Mouse (Mus musculus): Measurements from ENCODE around the gene Rab4b. TPM values are rescaled to one million over a fixed set of nuclear protein-coding genes. Genes with fewer than 3 reads are reported as not detected.

The Rab4b gene
- total RNA-seq, 1 experiment from 2014 or later: 66.0 TPM

DNA sequence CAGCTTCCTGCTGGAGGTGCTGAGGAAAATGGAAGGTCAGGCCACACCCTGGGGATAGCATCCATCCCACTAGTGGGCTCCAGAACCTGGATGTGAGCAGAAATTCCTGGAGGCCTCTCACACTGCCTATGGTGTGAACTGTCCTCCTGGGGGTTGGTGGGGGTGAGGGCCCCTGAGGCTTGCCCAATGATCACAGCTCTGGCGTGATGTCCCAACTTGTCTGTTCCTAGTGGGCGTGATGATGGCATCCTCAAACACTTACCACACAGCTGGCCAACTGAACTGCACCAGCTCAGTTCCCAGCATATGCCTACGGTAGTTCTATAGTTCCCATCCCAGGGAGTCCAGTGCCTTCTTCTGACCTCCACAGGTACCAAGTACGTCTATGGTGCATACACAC is 53.7 kb downstream of the Rab4b start:
- no peak for ATAC-seq (ENCODE audit: extremely low read depth, insufficient number of reproducible peaks, low FRiP score, poor library complexity, severe bottlenecking)

- ATAC-seq (ENCODE audit: extremely low read depth, insufficient number of reproducible peaks, low FRiP score, poor library complexity, severe bottlenecking): no peak
These were observed 54.3 kb downstream of the Rab4b start for GRCm38 (mm10) chr7:27124305-27124832.

- no peak for ATAC-seq (ENCODE audit: extremely low read depth, insufficient number of reproducible peaks, low FRiP score, poor library complexity, severe bottlenecking)
These were observed 59.0 kb downstream of the Rab4b start, which contains the start of gene Cyp2f2 for GRCm38 (mm10) chr7:27119676-27120075. Cyp2f2 (plus strand) TSS chr7:27119909.

Other genes starting within 250 kb of the Rab4b start
- not detected in 2 replicates for gene Cyp2a22, start 239.5 kb downstream of the Rab4b start, total RNA-seq (2017)
- not detected in 2 replicates for gene Cyp2a12, start 149.8 kb downstream of the Rab4b start, total RNA-seq (2017)
- gene Cyp2f2, start 59.0 kb downstream of the Rab4b start, total RNA-seq (2017): not detected in 2 replicates
- gene Cyp2t4, start 25.2 kb downstream of the Rab4b start, total RNA-seq (2017): not detected in 2 replicates
- 70.5 and 73.3 TPM in 2 replicates for gene Egln2, start 12.1 kb downstream of the Rab4b start, total RNA-seq (2017)
- gene Gm21983, start 2.2 kb upstream of the Rab4b start, total RNA-seq (2017): not detected in 2 replicates
- 1.4 TPM in 1 of 2 replicates, not detected in the other for gene Mia, start 2.3 kb upstream of the Rab4b start, total RNA-seq (2017)
- 2.9 and 6.8 TPM in 2 replicates for gene BC024978, start 16.9 kb upstream of the Rab4b start, total RNA-seq (2017)
- gene Snrpa, start 17.4 kb upstream of the Rab4b start, total RNA-seq (2017): 20.4 and 25.8 TPM in 2 replicates
- 12.0 and 13.1 TPM in 2 replicates for gene Itpkc, start 49.8 kb upstream of the Rab4b start, total RNA-seq (2017)
- 29.5 and 32.5 TPM in 2 replicates for gene Coq8b, start 54.1 kb upstream of the Rab4b start, total RNA-seq (2017)
- 0.86 and 2.7 TPM in 2 replicates for gene Numbl, start 79.5 kb upstream of the Rab4b start, total RNA-seq (2017)
- gene Ltbp4, start 158.8 kb upstream of the Rab4b start, total RNA-seq (2017): 0.12 TPM in 1 of 2 replicates, not detected in the other
- 56.8 and 69.9 TPM in 2 replicates for gene Shkbp1, start 177.1 kb upstream of the Rab4b start, total RNA-seq (2017)
- not detected in 2 replicates for gene Gm20479, start 178.5 kb upstream of the Rab4b start, total RNA-seq (2017)

Measured in neutrophil, adult 5-6 weeks (primary cell).